Mouse (Mus musculus): ENCODE results near the gene Otud1.

DNA sequence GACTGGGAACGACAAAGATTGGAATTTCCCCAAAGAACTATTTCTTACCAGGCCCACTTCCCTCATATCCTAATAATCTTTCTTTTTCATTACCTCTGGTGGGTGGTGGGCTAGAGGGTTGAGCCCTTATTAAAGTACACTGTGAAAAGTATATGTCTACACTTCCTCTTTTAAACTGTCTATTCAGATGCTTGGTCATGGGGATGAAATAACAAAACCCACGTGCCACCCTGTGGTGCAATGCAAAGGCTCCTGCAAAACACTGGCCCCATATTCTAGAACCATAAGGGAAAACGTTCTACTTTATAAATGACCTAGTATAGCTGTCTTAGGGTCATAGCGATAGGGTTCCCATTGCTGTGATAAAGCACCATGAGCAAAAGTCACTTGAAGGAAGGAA, 49.3 kb downstream of the Otud1 start:
- TF ChIP-seq CTCF (IDR thresholded peaks at IDR 0.05; ENCODE audit: low read depth) (no peak), EP300 (IDR thresholded peaks at IDR 0.05; ENCODE audit: low read depth) (no peak)
